Mouse (Mus musculus): Measurements from ENCODE around the gene Rph3al.
A peak's percentile ranks its signal among the peaks of the same experiment; 100 is the strongest.

The Rph3al gene

GRCm38 (mm10) chr11:75861653-75862052 lies 76.6 kb downstream of the Rph3al start:
- no peak for DNase-seq (ENCODE audit: low read depth)

GRCm38 (mm10) chr11:75861213-75861612 lies 77.0 kb downstream of the Rph3al start:
- no peak for DNase-seq (ENCODE audit: low read depth)

- DNase-seq (ENCODE audit: low read depth) = no peak
Measured at GRCm38 (mm10) chr11:75859460-75859859, 78.8 kb downstream of the Rph3al start.

GRCm38 (mm10) chr11:75858975-75859374 lies 79.3 kb downstream of the Rph3al start:
- no peak for DNase-seq (ENCODE audit: low read depth)

GRCm38 (mm10) chr11:75857781-75858180 lies 80.4 kb downstream of the Rph3al start:
- DNase-seq (ENCODE audit: low read depth) = peak; percentile 89

GRCm38 (mm10) chr11:75854327-75854726 lies 83.9 kb downstream of the Rph3al start:
- no peak for DNase-seq (ENCODE audit: low read depth)

GRCm38 (mm10) chr11:75853067-75853636 lies 85.1 kb downstream of the Rph3al start:
- no peak for DNase-seq (ENCODE audit: low read depth)

- DNase-seq (ENCODE audit: low read depth) = peak; percentile 25
Measured at GRCm38 (mm10) chr11:75852485-75852884, 85.7 kb downstream of the Rph3al start.

- DNase-seq (ENCODE audit: low read depth) = no peak
Measured at GRCm38 (mm10) chr11:75849552-75849951, 88.7 kb downstream of the Rph3al start.

- no peak for DNase-seq (ENCODE audit: low read depth)
Measured at GRCm38 (mm10) chr11:75846589-75846988, 91.6 kb downstream of the Rph3al start.

GRCm38 (mm10) chr11:75845675-75846074 lies 92.6 kb downstream of the Rph3al start:
- no peak for DNase-seq (ENCODE audit: low read depth)

GRCm38 (mm10) chr11:75842904-75843619 lies 95.2 kb downstream of the Rph3al start:
- DNase-seq (ENCODE audit: low read depth) = no peak

- DNase-seq (ENCODE audit: low read depth) = no peak
Measured at GRCm38 (mm10) chr11:75841503-75841902, 96.7 kb downstream of the Rph3al start.

- no peak for DNase-seq (ENCODE audit: low read depth)
Measured at GRCm38 (mm10) chr11:75839536-75840430, 98.4 kb downstream of the Rph3al start.

- peak; percentile 28 for DNase-seq (ENCODE audit: low read depth)
Measured at GRCm38 (mm10) chr11:75838861-75839426, 99.3 kb downstream of the Rph3al start.

- no peak for DNase-seq (ENCODE audit: low read depth)
Measured at GRCm38 (mm10) chr11:75836240-75836610, 102.0 kb downstream of the Rph3al start.

- no peak for DNase-seq (ENCODE audit: low read depth)
Measured at GRCm38 (mm10) chr11:75835587-75836239, 102.5 kb downstream of the Rph3al start.

GRCm38 (mm10) chr11:75833081-75833480 lies 105.1 kb downstream of the Rph3al start:
- no peak for DNase-seq (ENCODE audit: low read depth)

GRCm38 (mm10) chr11:75830386-75830785 lies 107.8 kb downstream of the Rph3al start:
- no peak for DNase-seq (ENCODE audit: low read depth)

GRCm38 (mm10) chr11:75827414-75827813 lies 110.8 kb downstream of the Rph3al start:
- DNase-seq (ENCODE audit: low read depth) = peak; percentile 14

GRCm38 (mm10) chr11:75823506-75823905 lies 114.7 kb downstream of the Rph3al start:
- no peak for DNase-seq (ENCODE audit: low read depth)

GRCm38 (mm10) chr11:75813085-75813484 lies 125.1 kb downstream of the Rph3al start:
- DNase-seq (ENCODE audit: low read depth) = no peak
